Mouse (Mus musculus): ENCODE measurements around the gene Pacsin2. TPM values are rescaled to one million over a fixed set of nuclear protein-coding genes. Genes with fewer than 3 reads are reported as not detected.
"Not testable (repeated sequence)": the region's sequence is repeated elsewhere in the genome, so short reads cannot be mapped to it uniquely, and the experiment has no call there.

The Pacsin2 gene
- polyA plus RNA-seq, 1 experiment from 2014 or later: 72.0 TPM

- peaks cover 61% of the 10 kb centered on the region for H3K4me1 ChIP-seq (replicated peaks)
These were observed 45.7 kb downstream of the Pacsin2 start for GRCm38 (mm10) chr15:83418685-83419084.

GRCm38 (mm10) chr15:83417916-83418315, 46.5 kb downstream of the Pacsin2 start:
- no peaks in the 10 kb centered on the region for H3K36me3 ChIP-seq
- peak overlapping the region; percentile 63 for H3K27ac ChIP-seq (ENCODE audit: poor library complexity, severe bottlenecking)
- no peak overlapping the region for H3K4me3 ChIP-seq
- 0 out of 2 replicates have a peak overlapping the region, but pooled peaks have one; percentile 7 for H3K9ac ChIP-seq
- no peak for ATAC-seq (ENCODE audit: insufficient number of reproducible peaks, low FRiP score)
- H3K4me1 ChIP-seq (replicated peaks): peaks cover 55% of the 10 kb centered on the region
- no peaks in the 10 kb centered on the region for H3K27me3 ChIP-seq (replicated peaks)
- WGBS: 69% methylated on average over 6 of the region's 6 CpGs
- no peak overlapping the region for H3K4me2 ChIP-seq
- H3K9me3 ChIP-seq (replicated peaks): no peaks in the 10 kb centered on the region

More at GRCm38 (mm10) chr15:83418685-83419084, 45.7 kb downstream of the Pacsin2 start:
- no peak for ATAC-seq (ENCODE audit: insufficient number of reproducible peaks, low FRiP score)
- Histone ChIP-seq H3K4me3 (no peak overlapping the region), H3K9ac (peak overlapping the region; percentile 32), H3K27me3 (replicated peaks) (no peaks in the 10 kb centered on the region), H3K27ac (ENCODE audit: poor library complexity, severe bottlenecking) (peak overlapping the region; percentile 47; the same call in 1 of the 2 replicates), H3K9me3 (replicated peaks) (no peaks in the 10 kb centered on the region), H3K36me3 (no peaks in the 10 kb centered on the region), H3K4me2 (no peak overlapping the region)

DNA sequence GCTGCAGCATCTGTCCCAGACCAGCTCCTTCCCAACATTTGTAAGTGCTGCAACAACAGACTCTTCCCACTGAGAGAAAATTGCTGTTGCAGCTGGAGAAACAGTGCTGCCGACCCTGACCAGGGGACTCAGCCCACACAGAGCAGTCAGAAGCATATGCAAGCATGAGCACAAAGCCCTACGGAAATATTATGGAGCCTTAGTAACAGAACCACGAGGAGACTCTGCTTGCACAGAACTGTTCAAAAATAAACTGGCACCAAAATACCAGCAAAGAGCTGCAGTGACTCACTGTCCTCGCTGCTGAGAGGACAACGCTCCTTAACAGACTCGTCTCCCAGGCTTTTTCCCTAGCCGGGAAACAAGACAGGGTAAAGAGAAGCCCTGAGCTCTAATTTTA, 47.0 kb downstream of the Pacsin2 start:
- no peaks in the 10 kb centered on the region for H3K27me3 ChIP-seq (replicated peaks)
- no peak overlapping the region for H3K9ac ChIP-seq
- H3K27ac ChIP-seq (ENCODE audit: poor library complexity, severe bottlenecking): peak overlapping the region; percentile 63
- no peaks in the 10 kb centered on the region for H3K36me3 ChIP-seq
- no peak overlapping the region for H3K4me3 ChIP-seq
- no peak for ATAC-seq (ENCODE audit: insufficient number of reproducible peaks, low FRiP score)
- peak overlapping the region; percentile 39; the same call in 1 of the 2 replicates for H3K4me2 ChIP-seq
- WGBS: 40% methylated on average over 7 of the region's 7 CpGs
- H3K4me1 ChIP-seq (replicated peaks): peaks cover 50% of the 10 kb centered on the region
- H3K9me3 ChIP-seq (replicated peaks): no peaks in the 10 kb centered on the region

GRCm38 (mm10) chr15:83415391-83415790, 49.0 kb downstream of the Pacsin2 start:
- 48% methylated on average over 6 of the region's 6 CpGs for WGBS
- peaks cover 60% of the 10 kb centered on the region for H3K4me1 ChIP-seq (replicated peaks)
- ATAC-seq (ENCODE audit: insufficient number of reproducible peaks, low FRiP score): no peak

GRCm38 (mm10) chr15:83411616-83412015, 52.8 kb downstream of the Pacsin2 start:
- Histone ChIP-seq H3K27ac (ENCODE audit: poor library complexity, severe bottlenecking) (peak overlapping the region; percentile 3; the same call in 1 of the 2 replicates), H3K9me3 (replicated peaks) (no peaks in the 10 kb centered on the region), H3K4me3 (no peak overlapping the region), H3K4me1 (replicated peaks) (peaks cover 64% of the 10 kb centered on the region), H3K27me3 (replicated peaks) (no peaks in the 10 kb centered on the region), H3K9ac (no peak overlapping the region), H3K36me3 (0 out of 2 replicates have a peak, but pooled peaks cover under 1% of the 10 kb centered on the region), H3K4me2 (no peak overlapping the region)
- no peak for ATAC-seq (ENCODE audit: insufficient number of reproducible peaks, low FRiP score)
- WGBS: 64% methylated on average over 4 of the region's 4 CpGs

More at GRCm38 (mm10) chr15:83415391-83415790, 49.0 kb downstream of the Pacsin2 start:
- no peak overlapping the region for H3K4me2 ChIP-seq
- no peaks in the 10 kb centered on the region for H3K9me3 ChIP-seq (replicated peaks)
- H3K9ac ChIP-seq: no peak overlapping the region
- H3K27ac ChIP-seq (ENCODE audit: poor library complexity, severe bottlenecking): peak overlapping the region; percentile 56; the same call in 1 of the 2 replicates
- no peaks in the 10 kb centered on the region for H3K36me3 ChIP-seq
- no peak overlapping the region for H3K4me3 ChIP-seq
- H3K27me3 ChIP-seq (replicated peaks): no peaks in the 10 kb centered on the region

DNA sequence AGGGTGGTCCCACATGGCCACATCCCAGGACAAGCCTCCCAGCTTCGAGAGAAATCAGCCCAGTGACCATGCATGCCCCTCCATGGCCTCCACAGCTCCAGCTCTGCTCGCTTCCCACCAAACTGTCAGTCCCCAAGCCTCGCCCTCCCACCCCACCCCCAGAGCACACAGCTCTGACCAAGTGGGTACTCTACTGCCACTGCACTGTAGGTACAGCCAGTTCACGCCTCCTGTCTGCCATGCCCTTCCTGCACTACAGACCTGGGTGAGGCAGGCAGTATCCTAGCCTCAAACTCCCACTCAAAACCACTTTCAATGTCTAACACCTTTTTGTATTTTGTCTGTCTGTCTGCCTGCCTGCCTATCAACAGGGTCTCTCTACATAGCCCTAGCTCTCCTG, 53.7 kb downstream of the Pacsin2 start:
- no peaks in the 10 kb centered on the region for H3K9me3 ChIP-seq (replicated peaks)
- no peaks in the 10 kb centered on the region for H3K27me3 ChIP-seq (replicated peaks)
- H3K36me3 ChIP-seq: peaks cover 6% of the 10 kb centered on the region; the same call in 1 of the 2 replicates
- no peak overlapping the region for H3K4me3 ChIP-seq
- peak overlapping the region; percentile 75 for H3K27ac ChIP-seq (ENCODE audit: poor library complexity, severe bottlenecking)
- H3K4me2 ChIP-seq: 0 out of 2 replicates have a peak overlapping the region, but pooled peaks have one; percentile 16
- H3K4me1 ChIP-seq (replicated peaks): peaks cover 64% of the 10 kb centered on the region
- peak overlapping the region; percentile 36; the same call in 1 of the 2 replicates for H3K9ac ChIP-seq
- WGBS: 73% methylated on average over 4 of the region's 4 CpGs
- no peak for ATAC-seq (ENCODE audit: insufficient number of reproducible peaks, low FRiP score)

DNA sequence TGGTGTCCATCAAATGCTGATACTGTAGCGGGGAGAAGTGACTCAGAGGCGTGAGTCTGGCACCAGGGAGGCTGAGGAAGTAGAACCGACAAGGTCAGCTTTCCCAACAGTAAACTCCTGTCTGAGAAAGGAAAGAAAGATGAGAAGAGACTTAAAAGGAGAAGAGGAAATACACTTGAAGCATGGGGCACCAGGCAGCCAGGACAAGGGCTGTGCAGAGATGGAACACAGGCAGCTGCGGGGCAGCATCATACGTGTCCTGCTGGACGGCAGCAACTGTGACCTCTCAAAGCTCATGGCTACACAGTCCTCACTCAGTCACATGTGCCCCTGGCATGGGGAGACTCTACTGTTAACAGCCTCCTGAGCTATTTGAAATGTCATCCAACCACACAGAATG, 54.1 kb downstream of the Pacsin2 start:
- 0 out of 2 replicates have a peak overlapping the region, but pooled peaks have one; percentile 16 for H3K4me2 ChIP-seq
- peak overlapping the region; percentile 75 for H3K27ac ChIP-seq (ENCODE audit: poor library complexity, severe bottlenecking)
- H3K9ac ChIP-seq: no peak overlapping the region; the same call in 1 of the 2 replicates
- peaks cover 62% of the 10 kb centered on the region for H3K4me1 ChIP-seq (replicated peaks)
- no peaks in the 10 kb centered on the region for H3K27me3 ChIP-seq (replicated peaks)
- ATAC-seq (ENCODE audit: insufficient number of reproducible peaks, low FRiP score): peak; percentile 39; the same call in 1 of the 2 replicates
- H3K4me3 ChIP-seq: no peak overlapping the region
- peaks cover 6% of the 10 kb centered on the region; the same call in 1 of the 2 replicates for H3K36me3 ChIP-seq
- WGBS: 24% methylated on average over 6 of the region's 6 CpGs
- H3K9me3 ChIP-seq (replicated peaks): no peaks in the 10 kb centered on the region

DNA sequence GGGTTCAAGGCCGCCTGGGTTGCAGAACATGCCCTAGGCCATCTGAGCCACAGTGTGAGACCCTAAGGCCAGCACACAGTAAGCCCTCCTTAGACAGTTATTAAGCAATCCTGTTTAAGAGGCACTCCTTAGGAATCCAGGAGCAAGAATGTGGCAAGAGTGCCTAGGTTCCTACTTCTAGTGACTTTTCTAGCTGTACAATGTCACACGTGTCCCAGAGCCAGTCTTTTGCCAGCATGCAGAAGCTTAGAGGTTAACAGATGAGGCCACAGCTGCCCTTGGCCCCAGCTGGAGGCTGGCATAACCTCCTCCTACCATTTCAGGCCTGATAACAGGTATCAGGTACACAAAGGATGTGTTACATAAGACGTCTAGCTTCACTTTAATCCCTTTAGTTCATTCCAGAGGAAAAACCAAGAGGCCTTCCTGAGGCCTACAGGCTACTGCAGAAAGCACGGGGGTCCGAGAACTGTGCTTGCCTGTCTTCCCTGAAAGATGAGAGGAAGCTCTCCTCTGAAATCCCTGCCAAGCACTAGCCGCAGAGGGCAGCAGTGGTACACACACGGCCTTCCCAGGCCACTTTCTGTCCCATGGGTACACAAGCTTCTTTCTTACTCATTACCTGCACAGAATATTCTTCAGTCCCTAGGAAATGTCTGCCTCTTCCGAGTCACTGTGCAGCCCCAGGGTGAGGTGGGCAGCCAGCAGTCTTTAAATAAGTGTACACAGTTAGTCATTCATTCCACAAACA, 55.5 kb downstream of the Pacsin2 start:
- 68% methylated on average over 8 of the region's 8 CpGs for WGBS
- no peak overlapping the region for H3K4me3 ChIP-seq
- no peak for ATAC-seq (ENCODE audit: insufficient number of reproducible peaks, low FRiP score)
- H3K27me3 ChIP-seq (replicated peaks): no peaks in the 10 kb centered on the region
- peaks cover 58% of the 10 kb centered on the region for H3K4me1 ChIP-seq (replicated peaks)
- peak overlapping the region; percentile 31; the same call in 1 of the 2 replicates for H3K9ac ChIP-seq
- H3K27ac ChIP-seq (ENCODE audit: poor library complexity, severe bottlenecking): 0 out of 2 replicates have a peak overlapping the region, but pooled peaks have one; percentile 39
- H3K4me2 ChIP-seq: no peak overlapping the region
- no peaks in the 10 kb centered on the region for H3K9me3 ChIP-seq (replicated peaks)
- H3K36me3 ChIP-seq: peaks cover 6% of the 10 kb centered on the region; the same call in 1 of the 2 replicates

DNA sequence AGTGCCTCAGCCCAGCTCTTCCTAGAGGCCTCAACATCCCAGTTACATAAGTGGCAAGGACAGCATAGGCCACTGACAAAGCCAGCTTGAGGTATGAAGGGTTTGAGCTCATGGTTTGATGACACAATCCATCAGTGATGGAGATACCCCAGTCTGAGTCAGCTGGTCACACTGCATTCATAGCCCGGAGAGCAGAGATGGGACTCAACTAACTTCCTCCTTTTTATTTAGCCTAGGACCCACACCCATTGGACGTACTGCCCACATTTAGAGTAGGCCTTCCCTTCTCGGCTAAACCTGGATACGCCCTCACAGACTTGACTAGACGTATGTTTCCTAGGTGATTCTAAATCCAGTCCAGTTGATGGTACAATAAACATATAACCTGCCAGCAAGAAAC, 56.2 kb downstream of the Pacsin2 start:
- no peak for ATAC-seq (ENCODE audit: insufficient number of reproducible peaks, low FRiP score)
- Histone ChIP-seq H3K4me2 (no peak overlapping the region), H3K4me1 (replicated peaks) (peaks cover 63% of the 10 kb centered on the region), H3K27ac (ENCODE audit: poor library complexity, severe bottlenecking) (no peak overlapping the region), H3K36me3 (peaks cover 6% of the 10 kb centered on the region; the same call in 1 of the 2 replicates), H3K9me3 (replicated peaks) (no peaks in the 10 kb centered on the region), H3K4me3 (no peak overlapping the region), H3K27me3 (replicated peaks) (no peaks in the 10 kb centered on the region), H3K9ac (no peak overlapping the region)
- WGBS: 79% methylated on average over 5 of the region's 5 CpGs

- H3K9ac ChIP-seq: no peak overlapping the region
- peaks cover 69% of the 10 kb centered on the region for H3K4me1 ChIP-seq (replicated peaks)
- no peak overlapping the region for H3K4me3 ChIP-seq
- peaks cover 6% of the 10 kb centered on the region; the same call in 1 of the 2 replicates for H3K36me3 ChIP-seq
- no peak overlapping the region for H3K4me2 ChIP-seq
- ATAC-seq (ENCODE audit: insufficient number of reproducible peaks, low FRiP score): no peak
- H3K27ac ChIP-seq (ENCODE audit: poor library complexity, severe bottlenecking): no peak overlapping the region
- 73% methylated on average over 5 of the region's 5 CpGs for WGBS
- H3K9me3 ChIP-seq (replicated peaks): no peaks in the 10 kb centered on the region
- H3K27me3 ChIP-seq (replicated peaks): no peaks in the 10 kb centered on the region
These were observed 56.9 kb downstream of the Pacsin2 start for GRCm38 (mm10) chr15:83407502-83407901.

GRCm38 (mm10) chr15:83405866-83406265, 58.5 kb downstream of the Pacsin2 start:
- WGBS: 83% methylated on average over 23 of the region's 40 CpGs
- H3K4me2 ChIP-seq; H3K4me3 ChIP-seq; H3K27me3 ChIP-seq (replicated peaks); H3K9ac ChIP-seq; H3K9me3 ChIP-seq (replicated peaks); H3K27ac ChIP-seq (ENCODE audit: poor library complexity, severe bottlenecking): not testable (repeated sequence)
- Histone ChIP-seq H3K36me3 (peaks cover 13% of the 10 kb centered on the region), H3K4me1 (replicated peaks) (peaks cover 69% of the 10 kb centered on the region)
- 0 out of 2 replicates have a peak, but pooled peaks have one; percentile 36 for ATAC-seq (ENCODE audit: insufficient number of reproducible peaks, low FRiP score)
